Comparison of ENCODE assay signal across 13 mouse cellular contexts in the genomic region with DNA sequence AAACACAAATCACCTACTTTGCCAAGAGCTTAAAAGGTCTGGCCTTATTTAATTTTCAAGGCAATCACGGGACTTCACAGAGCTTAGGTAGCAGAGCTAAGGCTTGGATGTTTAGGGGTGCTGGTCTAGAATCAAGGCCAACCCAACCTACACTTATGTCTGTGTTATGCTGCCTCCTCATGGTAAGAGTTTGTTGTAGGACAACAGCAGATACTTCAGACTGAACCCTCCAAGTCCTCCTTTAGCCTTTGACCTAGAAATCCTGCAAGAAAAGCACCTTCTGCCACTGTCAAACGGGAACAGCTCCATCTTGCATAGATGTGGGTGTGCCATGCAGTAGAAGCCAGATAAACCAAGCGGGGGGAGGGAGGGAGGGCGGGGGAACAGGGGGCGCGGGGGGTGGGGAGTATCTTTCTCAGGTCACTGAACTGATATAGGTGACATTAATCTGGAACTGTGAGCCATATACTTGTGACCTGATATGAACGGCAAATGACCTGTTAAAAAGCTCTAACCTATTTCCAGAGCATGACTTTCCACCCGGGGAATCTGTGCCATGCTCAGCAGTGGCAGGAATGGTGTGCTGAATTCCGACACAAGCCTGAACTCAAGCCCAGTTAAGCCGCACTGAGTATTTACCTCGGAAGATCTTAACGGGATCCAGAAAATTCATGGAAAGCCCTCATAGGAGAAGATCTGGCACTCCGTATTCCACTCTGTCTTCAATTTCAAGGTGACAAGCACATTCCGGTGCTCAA.
A peak's percentile ranks its signal among the peaks of the same experiment; 100 is the strongest.
DNase-seq lines count a peak whose midpoint lies in the region; ATAC-seq and TF ChIP-seq lines count a peak whose summit lies in the region.
"Had no signal": no experiment of that assay in that cellular context is flagged by ENCODE, and none has a peak within 500 bp of the region (broad histone marks: within the 10 kb centered on the region; RNA-seq: fewer than 3 reads in every experiment).

No protein-coding gene starts in this region.

- no peak for ATAC-seq in midbrain, postnatal 0 days (ENCODE audit: low FRiP score)
- no peak for ATAC-seq in midbrain, embryonic 16.5 days
- no peak for ATAC-seq in hindbrain, embryonic 13.5 days (ENCODE audit: low FRiP score)

- peak; percentile 28; the same call in 1 of the 2 replicates for TF ChIP-seq CTCF in midbrain, postnatal 0 days (IDR thresholded peaks at IDR 0.05)

- H3K4me2 ChIP-seq in midbrain, postnatal 0 days (ENCODE audit: low read depth, low read length, poor library complexity, severe bottlenecking): no peak overlapping the region
- no peak overlapping the region for H3K4me2 ChIP-seq in midbrain, embryonic 16.5 days (ENCODE audit: low read length)
- H3K4me2 ChIP-seq in hindbrain, embryonic 13.5 days: no peak overlapping the region
- H3K4me2 ChIP-seq: heart, embryonic 13.5 days; lung, embryonic 15.5 days had no signal

- H3K27ac ChIP-seq in midbrain, postnatal 0 days (ENCODE audit: low read depth, low read length): no peak overlapping the region
- no peak overlapping the region for H3K27ac ChIP-seq in midbrain, embryonic 16.5 days (ENCODE audit: low read length)
- no peak overlapping the region for H3K27ac ChIP-seq in hindbrain, embryonic 13.5 days
- H3K27ac ChIP-seq: heart, embryonic 13.5 days; lung, embryonic 15.5 days had no signal

- no peak overlapping the region for H3K4me3 ChIP-seq in midbrain, postnatal 0 days (ENCODE audit: low read depth, low read length)
- no peak overlapping the region for H3K4me3 ChIP-seq in midbrain, embryonic 16.5 days (ENCODE audit: low read depth, low read length)
- H3K4me3 ChIP-seq in hindbrain, embryonic 13.5 days: no peak overlapping the region
- H3K4me3 ChIP-seq: erythroblast, embryonic 14.5 days; heart, embryonic 13.5 days; lung, embryonic 15.5 days had no signal

- no peaks in the 10 kb centered on the region for H3K4me1 ChIP-seq in midbrain, postnatal 0 days (ENCODE audit: insufficient read depth, low read length)
- H3K4me1 ChIP-seq in midbrain, embryonic 16.5 days (ENCODE audit: control insufficient read depth, insufficient read depth, low read length): no peaks in the 10 kb centered on the region
- H3K4me1 ChIP-seq in hindbrain, embryonic 13.5 days (replicated peaks): no peaks in the 10 kb centered on the region
- H3K4me1 ChIP-seq: lung, embryonic 15.5 days had no signal

- DNase-seq in embryo, embryonic 10.5 days (ENCODE audit: low spot score): peak; percentile 16
- no peak for DNase-seq in embryo, embryonic 9.5 days (ENCODE audit: extremely low spot score)
- no peak for DNase-seq in midbrain, postnatal 0 days (ENCODE audit: low spot score)
- peak; percentile 71 for DNase-seq in gastrocnemius, postnatal 25 days
- peak; percentile 37 for DNase-seq in splenic B cell, adult 2 months (ENCODE audit: low read depth, low spot score)
- DNase-seq in left cerebral cortex, postnatal 14 days (ENCODE audit: low spot score in 2 of 2): no peak
- DNase-seq: cerebellum, postnatal 10 days; kidney, postnatal 14 days had no signal

- intact Hi-C loops in left cerebral cortex, postnatal 14 days (cut with DNase I): no loop called here

- H3K9ac ChIP-seq in midbrain, postnatal 0 days (replicated peaks; ENCODE audit: low read length, poor library complexity, severe bottlenecking): no peak overlapping the region
- H3K9ac ChIP-seq in midbrain, embryonic 16.5 days (ENCODE audit: low read depth, low read length): no peak overlapping the region
- no peak overlapping the region for H3K9ac ChIP-seq in hindbrain, embryonic 13.5 days
- H3K9ac ChIP-seq: heart, embryonic 13.5 days; lung, embryonic 15.5 days had no signal

- no peaks in the 10 kb centered on the region for H3K36me3 ChIP-seq in midbrain, postnatal 0 days (ENCODE audit: insufficient read depth, low read length)
- H3K36me3 ChIP-seq in midbrain, embryonic 16.5 days (ENCODE audit: control insufficient read depth, insufficient read depth, low read length): no peaks in the 10 kb centered on the region
- no peaks in the 10 kb centered on the region for H3K36me3 ChIP-seq in splenic B cell, adult 2 months (ENCODE audit: control insufficient read depth, insufficient read depth, low read length, poor library complexity, severe bottlenecking)
- H3K36me3 ChIP-seq in hindbrain, embryonic 13.5 days: no peaks in the 10 kb centered on the region
- H3K36me3 ChIP-seq: heart, embryonic 13.5 days; lung, embryonic 15.5 days had no signal

- WGBS in midbrain, postnatal 0 days: 89% methylated on average over 14 of the region's 14 CpGs
- WGBS in midbrain, embryonic 16.5 days: 87% methylated on average over 14 of the region's 14 CpGs
- WGBS in hindbrain, embryonic 13.5 days: 91% methylated on average over 14 of the region's 14 CpGs

- no peaks in the 10 kb centered on the region for H3K9me3 ChIP-seq in midbrain, postnatal 0 days (ENCODE audit: low read length)
- no peaks in the 10 kb centered on the region for H3K9me3 ChIP-seq in midbrain, embryonic 16.5 days (replicated peaks; ENCODE audit: control insufficient read depth, low read length, poor library complexity, severe bottlenecking)
- no peaks in the 10 kb centered on the region for H3K9me3 ChIP-seq in hindbrain, embryonic 13.5 days
- H3K9me3 ChIP-seq: heart, embryonic 13.5 days; lung, embryonic 15.5 days had no signal

- H3K27me3 ChIP-seq in midbrain, postnatal 0 days (ENCODE audit: insufficient read depth, low read length): no peaks in the 10 kb centered on the region
- H3K27me3 ChIP-seq in midbrain, embryonic 16.5 days (ENCODE audit: control insufficient read depth, insufficient read depth, low read depth, low read length): no peaks in the 10 kb centered on the region
- no peaks in the 10 kb centered on the region for H3K27me3 ChIP-seq in splenic B cell, adult 2 months (ENCODE audit: control insufficient read depth, insufficient read depth, low read length, poor library complexity, severe bottlenecking)
- H3K27me3 ChIP-seq in hindbrain, embryonic 13.5 days: no peaks in the 10 kb centered on the region
- H3K27me3 ChIP-seq: heart, embryonic 13.5 days; lung, embryonic 15.5 days had no signal

Comparison
In these comparisons a context has a peak if more than half of its experiments do, and no peak if none do; other contexts are left out.
1. DNase-seq: peak in embryo, embryonic 10.5 days (single experiment), gastrocnemius, postnatal 25 days (single experiment) and splenic B cell, adult 2 months (single experiment); none in embryo, embryonic 9.5 days (single experiment), midbrain, postnatal 0 days (single experiment) and left cerebral cortex, postnatal 14 days (0 of 2).